Mouse (Mus musculus): ENCODE data around the gene Dusp2.

DNA sequence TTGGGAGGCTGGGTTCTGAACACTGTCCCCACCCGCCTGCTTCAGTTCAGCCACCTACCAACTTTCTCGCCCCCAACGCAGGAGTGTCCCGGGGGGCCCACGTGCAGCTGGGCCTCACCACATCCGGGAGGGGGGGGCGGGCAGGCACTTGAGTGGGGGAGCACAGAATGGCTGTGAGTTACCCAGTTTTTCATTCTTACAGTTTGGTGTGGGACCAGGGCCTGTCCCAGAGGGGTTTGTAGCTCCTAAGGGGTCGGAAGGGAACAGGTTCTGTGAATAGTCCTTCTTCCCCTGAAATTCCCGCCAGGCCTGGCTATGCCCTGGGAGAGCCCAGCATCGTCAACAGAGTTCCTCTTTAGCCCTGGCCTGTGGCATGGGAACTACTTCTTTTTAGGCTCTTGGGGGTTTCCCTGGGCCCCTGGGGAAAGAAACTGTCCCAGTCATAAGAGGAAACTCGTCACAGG lies 849 bp upstream of the Dusp2 start:
- TF ChIP-seq ZC3H11A (IDR thresholded peaks at IDR 0.05; ENCODE audit: borderline replicate concordance, low read depth, low read length): no peak
- TF ChIP-seq CHD2 (IDR thresholded peaks at IDR 0.05; ENCODE audit: low read depth, low read length): no peak
- no peak for TF ChIP-seq HCFC1 (IDR thresholded peaks at IDR 0.05; ENCODE audit: borderline replicate concordance, insufficient read depth, low read length)
- no peak for TF ChIP-seq ZNF384 (IDR thresholded peaks at IDR 0.05; ENCODE audit: low read depth, low read length)
